Mouse (Mus musculus) midbrain, embryonic 14.5 days (tissue): ENCODE measurements around the gene Arhgef3. TPM values are rescaled to one million over a fixed set of nuclear protein-coding genes. Genes with fewer than 3 reads are reported as not detected.
"Not testable (repeated sequence)": the region's sequence is repeated elsewhere in the genome, so short reads cannot be mapped to it uniquely, and the experiment has no call there.

ENCODE experiments used
- ATAC-seq: fragments of 200-750 bp; cut with Nextera tagmentation; 2 replicates; pipeline ENCODE4 v1.8.0; 2017; ENCODE audit warnings: moderate number of reproducible peaks, moderate library complexity; ENCODE audit not compliant: low FRiP score, low TSS enrichment
- DNase-seq: peaks from one replicate; pipeline ENCODE4 v3.0.0-alpha.2; 2015
- H3K27ac ChIP-seq: fragments of 300-500 bp; sonication (generic); replicated peaks from 2 replicates; pipeline ENCODE4 v1.5.1; 2014; ENCODE audit warnings: mild to moderate bottlenecking, low read depth, low read length, moderate library complexity
- H3K27me3 ChIP-seq: fragments of 300-500 bp; sonication (generic); 2 replicates; pipeline ENCODE4 v1.6.1; 2014; ENCODE audit warnings: low read length, control low read depth, mixed read lengths; ENCODE audit not compliant: control insufficient read depth, insufficient read depth
- H3K36me3 ChIP-seq: fragments of 300-500 bp; sonication (generic); 2 replicates; pipeline ENCODE4 v1.6.1; 2014; ENCODE audit warnings: low read length, control low read depth; ENCODE audit not compliant: control insufficient read depth, insufficient read depth
- H3K4me1 ChIP-seq: fragments of 300-500 bp; sonication (generic); 2 replicates; pipeline ENCODE4 v1.6.1; 2014; ENCODE audit warnings: mild to moderate bottlenecking, antibody characterized with exemption, low read length, control low read depth; ENCODE audit not compliant: control insufficient read depth, insufficient read depth
- H3K4me2 ChIP-seq: fragments of 300-500 bp; sonication (generic); 2 replicates; pipeline ENCODE4 v1.6.1; 2014; ENCODE audit warnings: mild to moderate bottlenecking, low read length, moderate library complexity
- H3K4me3 ChIP-seq: fragments of 300-500 bp; sonication (generic); replicated peaks from 2 replicates; pipeline ENCODE4 v1.5.1; 2014; ENCODE audit warnings: low read depth, low read length
- H3K9ac ChIP-seq: fragments of 300-500 bp; sonication (generic); replicated peaks from 2 replicates; pipeline ENCODE4 v1.6.1; 2014; ENCODE audit warnings: mild to moderate bottlenecking, low read length, moderate library complexity
- H3K9me3 ChIP-seq: fragments of 300-500 bp; sonication (generic); 2 replicates; pipeline ENCODE4 v1.6.1; 2016; ENCODE audit warnings: low read length, control low read depth, mixed read lengths; ENCODE audit not compliant: control insufficient read depth
- WGBS: fragments of 180-500 bp; shearing (Covaris S2); extraction: QIAGEN DNeasy Blood & Tissue Kit; methylation state at CpG from one replicate; pipeline ENCODE4 v1.1.7; 2014; 5-methylcytosine and 5-hydroxymethylcytosine counted together
- polyA plus RNA-seq: library from polyadenylated mRNA; unstranded; fragments of >200 nt; fragmentation: Nextera tagmentation; extraction: Ambion mirVana; gene quantifications from 2 replicates; pipeline ENCODE4 v1.2.1, GENCODE M21; 2014

The Arhgef3 gene
- polyA plus RNA-seq, 1 experiment from 2014 or later: 5.3 TPM

DNA sequence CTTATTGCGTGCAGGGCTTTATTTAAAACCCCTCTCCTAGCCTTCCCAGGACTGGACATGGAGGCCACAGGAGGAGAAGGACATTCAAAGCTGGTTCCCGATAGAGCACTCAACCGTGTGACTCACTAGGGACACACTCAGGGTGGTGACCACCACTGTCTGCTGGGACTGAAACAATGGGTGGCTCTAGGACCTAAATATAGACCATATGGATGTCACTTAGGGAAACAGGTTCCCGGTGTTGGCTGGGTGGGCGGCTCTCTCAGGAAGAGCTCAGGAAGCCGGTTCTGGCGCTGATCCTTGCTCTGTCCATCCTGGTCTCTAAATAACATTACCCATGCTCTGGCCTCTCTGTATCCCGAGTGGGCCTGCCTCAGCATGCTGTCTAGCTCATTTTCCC, 127.6 kb downstream of the Arhgef3 start:
- DNase-seq (no peak), ATAC-seq (no peak)
- Histone ChIP-seq H3K9ac (no peak overlapping the region), H3K9me3 (no peaks in the 10 kb centered on the region), H3K27ac (no peak overlapping the region), H3K4me1 (no peaks in the 10 kb centered on the region), H3K4me2 (no peak overlapping the region), H3K36me3 (no peaks in the 10 kb centered on the region), H3K27me3 (no peaks in the 10 kb centered on the region), H3K4me3 (no peak overlapping the region)
- 93% methylated on average over 8 of the region's 8 CpGs for WGBS

DNA sequence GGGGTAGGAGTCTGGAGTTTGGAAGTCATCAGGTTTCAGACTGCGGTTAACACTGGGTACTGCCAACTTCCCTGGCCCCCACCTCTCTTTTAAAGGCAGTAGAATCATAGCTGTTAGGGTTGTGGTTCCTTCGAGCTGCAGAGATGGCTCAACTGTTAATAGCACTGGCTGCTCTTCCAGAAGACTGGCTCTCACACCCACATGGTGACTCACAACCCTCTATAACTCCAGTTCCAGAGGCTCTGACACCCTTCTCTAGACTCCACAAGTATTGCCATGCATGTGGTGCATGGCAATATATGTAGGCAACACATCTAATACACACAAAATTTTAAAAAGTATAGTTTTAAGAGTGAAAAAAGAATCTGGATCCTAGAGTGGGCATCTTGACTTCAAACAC, 128.1 kb downstream of the Arhgef3 start:
- DNase-seq (no peak), ATAC-seq (no peak)
- H3K4me1 ChIP-seq: no peaks in the 10 kb centered on the region
- H3K4me2 ChIP-seq: no peak overlapping the region
- no peaks in the 10 kb centered on the region for H3K27me3 ChIP-seq
- H3K4me3 ChIP-seq: no peak overlapping the region
- H3K36me3 ChIP-seq: no peaks in the 10 kb centered on the region
- H3K9me3 ChIP-seq: no peaks in the 10 kb centered on the region
- H3K27ac ChIP-seq: no peak overlapping the region
- H3K9ac ChIP-seq: no peak overlapping the region
- 94% methylated on average over 2 of the region's 2 CpGs for WGBS

DNA sequence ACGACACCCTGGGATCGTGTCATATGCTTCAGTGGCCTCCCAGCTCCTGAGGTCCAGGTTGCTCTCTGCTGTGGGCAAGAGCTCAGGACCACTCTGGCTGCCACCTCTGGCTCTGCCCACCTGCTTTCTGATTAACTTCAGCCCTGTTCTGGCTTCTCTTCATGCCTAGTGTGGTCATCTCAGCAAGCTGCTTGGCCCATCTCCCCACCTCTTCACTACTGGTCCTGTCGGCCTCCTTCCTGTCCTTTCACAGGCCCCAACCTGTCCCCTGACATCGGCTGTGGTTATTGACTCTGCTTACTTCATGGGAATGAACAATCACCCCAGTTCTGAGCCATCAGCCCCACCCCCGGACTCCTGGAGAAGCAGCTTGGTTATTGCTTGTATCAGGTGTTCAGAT, 128.9 kb downstream of the Arhgef3 start:
- ATAC-seq: no peak
- WGBS: 92% methylated on average over 5 of the region's 5 CpGs

DNA sequence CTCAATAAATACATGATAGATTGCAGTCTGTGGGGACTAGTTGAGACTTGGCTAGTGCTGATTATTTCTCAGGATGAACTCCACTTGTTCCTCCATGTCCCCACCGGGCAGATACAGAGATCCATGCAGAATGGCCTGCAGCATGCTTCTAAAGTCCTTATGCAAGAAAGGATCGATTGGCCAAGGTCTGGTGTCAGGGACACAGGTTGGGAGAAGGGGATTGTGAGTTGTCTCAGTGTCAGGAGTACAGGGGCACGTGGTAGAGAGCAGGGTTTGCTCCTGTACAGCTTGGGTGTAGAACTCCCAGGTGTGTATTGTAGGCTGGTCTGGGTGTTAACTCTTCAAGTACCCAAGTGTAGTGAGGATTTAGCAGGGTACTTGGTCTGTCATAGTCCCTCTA, 130.2 kb downstream of the Arhgef3 start:
- no peak for DNase-seq

More for the DNA sequence above, 128.9 kb downstream of the Arhgef3 start:
- no peak overlapping the region for H3K4me3 ChIP-seq
- H3K4me2 ChIP-seq: no peak overlapping the region
- H3K9ac ChIP-seq: no peak overlapping the region
- no peaks in the 10 kb centered on the region for H3K9me3 ChIP-seq
- no peaks in the 10 kb centered on the region for H3K27me3 ChIP-seq
- no peaks in the 10 kb centered on the region for H3K36me3 ChIP-seq
- H3K4me1 ChIP-seq: no peaks in the 10 kb centered on the region
- DNase-seq: no peak
- no peak overlapping the region for H3K27ac ChIP-seq

DNA sequence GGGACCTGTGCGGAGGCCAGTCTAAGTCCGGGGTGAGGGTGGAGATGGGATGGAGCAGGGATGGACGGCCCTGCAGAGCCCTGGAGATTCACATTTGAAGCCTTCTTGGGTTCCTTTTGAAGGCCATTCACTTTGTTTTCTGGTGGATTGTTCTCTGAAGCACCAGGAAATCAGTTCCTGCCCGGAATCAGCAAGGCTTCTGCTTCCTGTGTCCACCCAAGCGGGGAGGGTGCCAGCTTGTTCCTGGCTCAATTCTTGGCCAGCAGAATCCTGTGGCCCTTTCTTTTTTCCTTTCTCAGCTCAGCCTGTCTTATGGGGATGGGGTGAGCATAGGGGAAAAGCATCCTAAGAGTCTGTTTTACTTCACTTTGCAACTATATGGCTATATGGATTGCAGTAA, 131.7 kb downstream of the Arhgef3 start:
- no peak for ATAC-seq

More for the DNA sequence above, 130.2 kb downstream of the Arhgef3 start:
- H3K4me3 ChIP-seq: no peak overlapping the region
- no peak overlapping the region for H3K4me2 ChIP-seq
- H3K27me3 ChIP-seq: no peaks in the 10 kb centered on the region
- WGBS: 66% methylated on average over 3 of the region's 3 CpGs
- H3K36me3 ChIP-seq: no peaks in the 10 kb centered on the region
- no peak overlapping the region for H3K27ac ChIP-seq
- no peaks in the 10 kb centered on the region for H3K9me3 ChIP-seq
- ATAC-seq: no peak
- no peak overlapping the region for H3K9ac ChIP-seq
- H3K4me1 ChIP-seq: no peaks in the 10 kb centered on the region

DNA sequence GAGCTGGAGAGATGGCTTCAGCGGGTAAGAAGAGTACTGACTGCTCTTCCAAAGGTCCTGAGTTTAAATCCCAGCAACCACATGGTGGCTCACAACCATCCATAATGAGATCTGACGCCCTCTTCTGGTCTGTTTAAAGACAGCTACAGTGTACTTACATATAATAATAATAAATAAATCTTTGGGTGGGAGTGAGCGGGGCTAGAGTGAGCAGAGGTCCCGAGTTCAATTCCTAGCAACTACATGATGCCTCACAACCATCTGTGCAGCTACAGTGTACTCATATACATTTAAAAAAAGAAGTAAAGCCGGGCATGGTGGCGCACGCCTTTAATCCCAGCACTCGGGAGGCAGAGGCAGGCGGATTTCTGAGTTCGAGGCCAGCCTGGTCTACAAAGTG, 132.2 kb downstream of the Arhgef3 start:
- H3K4me2 ChIP-seq, H3K27me3 ChIP-seq, H3K27ac ChIP-seq, H3K4me1 ChIP-seq, H3K4me3 ChIP-seq, H3K9ac ChIP-seq, H3K36me3 ChIP-seq, H3K9me3 ChIP-seq, ATAC-seq, DNase-seq: not testable (repeated sequence)
- 93% methylated on average over 10 of the region's 10 CpGs for WGBS

More for the DNA sequence above, 131.7 kb downstream of the Arhgef3 start:
- Histone ChIP-seq H3K4me3 (no peak overlapping the region), H3K36me3 (no peaks in the 10 kb centered on the region), H3K9ac (no peak overlapping the region), H3K27ac (no peak overlapping the region), H3K4me2 (no peak overlapping the region), H3K9me3 (no peaks in the 10 kb centered on the region), H3K4me1 (no peaks in the 10 kb centered on the region), H3K27me3 (no peaks in the 10 kb centered on the region)
- 87% methylated on average over 5 of the region's 5 CpGs for WGBS
- no peak for DNase-seq

DNA sequence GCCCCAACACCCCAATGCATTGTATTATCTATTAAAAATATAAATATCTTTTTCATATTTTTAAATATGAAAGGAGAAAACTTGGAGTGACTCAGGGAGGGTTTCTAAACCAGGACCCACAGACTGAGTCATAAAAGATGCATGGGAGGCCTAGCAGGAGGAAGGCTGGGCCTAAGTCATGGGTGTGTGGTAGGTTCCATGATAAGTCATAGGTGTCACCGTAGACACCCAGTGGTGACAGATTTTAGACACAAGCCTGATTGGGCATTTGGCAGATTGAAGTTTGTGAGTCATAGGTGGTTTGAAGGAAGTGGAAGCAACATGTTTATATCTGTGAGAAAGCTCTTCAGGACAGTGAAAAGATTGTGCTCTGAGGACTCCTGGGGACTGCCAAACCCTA, 134.4 kb downstream of the Arhgef3 start:
- H3K4me1 ChIP-seq: no peaks in the 10 kb centered on the region
- no peak overlapping the region for H3K4me3 ChIP-seq
- no peak for DNase-seq
- WGBS: 93% methylated on average over 1 of the region's 1 CpGs
- H3K27ac ChIP-seq: no peak overlapping the region
- no peaks in the 10 kb centered on the region for H3K36me3 ChIP-seq
- no peaks in the 10 kb centered on the region for H3K27me3 ChIP-seq
- no peaks in the 10 kb centered on the region for H3K9me3 ChIP-seq
- H3K4me2 ChIP-seq: no peak overlapping the region
- no peak for ATAC-seq
- H3K9ac ChIP-seq: no peak overlapping the region

DNA sequence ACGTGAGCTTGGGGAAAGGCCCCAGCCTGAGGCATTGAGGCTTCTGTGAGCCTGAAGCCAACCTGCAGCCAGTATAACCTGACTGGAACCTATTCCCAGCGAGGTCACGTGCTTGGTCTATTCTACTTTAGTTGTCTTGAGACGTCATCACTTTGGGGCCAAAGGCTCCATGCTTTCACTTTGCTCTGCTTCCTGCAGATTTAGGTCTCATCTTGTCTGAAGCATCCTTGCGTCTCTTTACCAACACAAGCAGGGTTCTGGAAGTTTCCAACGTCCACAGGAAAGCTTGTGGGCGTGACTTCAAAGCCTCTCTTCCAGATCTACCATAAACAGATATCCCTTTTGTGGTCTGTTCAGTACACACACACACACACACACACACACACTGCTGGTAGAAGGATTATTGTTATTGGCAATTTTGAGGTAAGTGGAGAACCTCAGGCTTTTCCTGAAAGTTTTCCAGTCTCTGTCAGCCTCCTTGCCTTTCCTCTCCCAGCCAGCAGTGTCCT, 135.6 kb downstream of the Arhgef3 start:
- ATAC-seq (no peak), DNase-seq (no peak)
- H3K9me3 ChIP-seq: no peaks in the 10 kb centered on the region
- no peaks in the 10 kb centered on the region for H3K36me3 ChIP-seq
- H3K4me2 ChIP-seq: no peak overlapping the region
- no peaks in the 10 kb centered on the region for H3K4me1 ChIP-seq
- H3K9ac ChIP-seq: no peak overlapping the region
- WGBS: 84% methylated on average over 7 of the region's 7 CpGs
- H3K4me3 ChIP-seq: no peak overlapping the region
- H3K27ac ChIP-seq: no peak overlapping the region
- no peaks in the 10 kb centered on the region for H3K27me3 ChIP-seq

DNA sequence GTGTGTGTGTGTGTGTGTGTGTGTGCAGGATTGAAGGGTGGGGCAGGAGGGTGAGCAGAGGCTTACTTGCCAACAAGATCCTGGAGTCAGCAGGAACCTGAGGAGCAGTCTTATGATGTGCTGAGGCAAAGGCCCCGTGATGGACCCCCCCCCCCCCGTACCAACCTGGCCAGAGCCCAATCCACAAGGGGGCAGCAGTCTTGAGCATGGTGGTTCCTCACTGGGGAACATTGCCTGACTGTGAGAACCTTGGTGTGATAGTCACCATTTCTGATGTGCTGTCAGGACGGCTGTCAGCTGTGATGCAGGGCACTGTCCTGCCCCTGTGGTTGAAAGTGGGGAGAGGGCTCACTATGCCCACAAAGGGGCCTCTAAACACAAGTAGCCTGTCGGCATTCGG, 138.7 kb downstream of the Arhgef3 start:
- no peak for DNase-seq

More for the DNA sequence above, 138.7 kb downstream of the Arhgef3 start:
- Histone ChIP-seq H3K27me3 (no peaks in the 10 kb centered on the region), H3K9ac (no peak overlapping the region), H3K9me3 (no peaks in the 10 kb centered on the region), H3K36me3 (no peaks in the 10 kb centered on the region), H3K4me3 (no peak overlapping the region), H3K4me1 (no peaks in the 10 kb centered on the region), H3K27ac (no peak overlapping the region), H3K4me2 (no peak overlapping the region)
- ATAC-seq: no peak
- WGBS: 86% methylated on average over 5 of the region's 5 CpGs
